Mouse (Mus musculus): Measurements from ENCODE around the gene Rbfox2. TPM values are rescaled to one million over a fixed set of nuclear protein-coding genes. Genes with fewer than 3 reads are reported as not detected.

Rbfox2 gene
- polyA plus RNA-seq, 1 experiment from 2014 or later = 23.2 TPM

- DNase-seq (ENCODE audit: low spot score) (no peak), ATAC-seq (ENCODE audit: low FRiP score, low TSS enrichment) (no peak)
- H3K36me3 ChIP-seq (ENCODE audit: control insufficient read depth, insufficient read depth, low read length) = no peaks in the 10 kb centered on the region
- no peaks in the 10 kb centered on the region for H3K27me3 ChIP-seq (ENCODE audit: control insufficient read depth, insufficient read depth, low read length)
- H3K4me3 ChIP-seq (ENCODE audit: low read depth, low read length) = no peak overlapping the region
- no peak for TF ChIP-seq EP300 (optimal IDR thresholded peaks at IDR 0.05)
- TF ChIP-seq CTCF (IDR thresholded peaks at IDR 0.05; ENCODE audit: low read depth) = no peak
- no peak overlapping the region for H3K4me2 ChIP-seq (replicated peaks; ENCODE audit: low read depth)
- H3K4me1 ChIP-seq (replicated peaks; ENCODE audit: control insufficient read depth, insufficient read depth) = no peaks in the 10 kb centered on the region
- H3K9me3 ChIP-seq (ENCODE audit: control insufficient read depth, low read length) = no peaks in the 10 kb centered on the region
- H3K9ac ChIP-seq (ENCODE audit: low read length) = no peak overlapping the region
- 79% methylated on average over 7 of the region's 7 CpGs for WGBS
- H3K27ac ChIP-seq (replicated peaks) = no peak overlapping the region
Measured at GRCm38 (mm10) chr15:77350117-77350516, 43.3 kb upstream of the Rbfox2 start.

- Histone ChIP-seq H3K4me2 (replicated peaks; ENCODE audit: low read depth) (no peak overlapping the region), H3K9ac (ENCODE audit: low read length) (no peak overlapping the region), H3K27me3 (ENCODE audit: control insufficient read depth, insufficient read depth, low read length) (no peaks in the 10 kb centered on the region), H3K4me3 (ENCODE audit: low read depth, low read length) (no peak overlapping the region), H3K9me3 (ENCODE audit: control insufficient read depth, low read length) (no peaks in the 10 kb centered on the region), H3K27ac (replicated peaks) (no peak overlapping the region; the same call in 1 of the 2 replicates), H3K36me3 (ENCODE audit: control insufficient read depth, insufficient read depth, low read length) (no peaks in the 10 kb centered on the region), H3K4me1 (replicated peaks; ENCODE audit: control insufficient read depth, insufficient read depth) (peaks cover 11% of the 10 kb centered on the region)
- DNase-seq (ENCODE audit: low spot score) (no peak), ATAC-seq (ENCODE audit: low FRiP score, low TSS enrichment) (no peak)
- 67% methylated on average over 7 of the region's 7 CpGs for WGBS
- no peak for TF ChIP-seq EP300 (optimal IDR thresholded peaks at IDR 0.05)
Measured at GRCm38 (mm10) chr15:77348146-77348545, 41.3 kb upstream of the Rbfox2 start.

- DNase-seq (ENCODE audit: low spot score) (peak; percentile 42), ATAC-seq (ENCODE audit: low FRiP score, low TSS enrichment) (peak; percentile 33)
- H3K36me3 ChIP-seq (ENCODE audit: control insufficient read depth, insufficient read depth, low read length) = no peaks in the 10 kb centered on the region
- H3K9ac ChIP-seq (ENCODE audit: low read length) = 0 out of 2 replicates have a peak overlapping the region, but pooled peaks have one; percentile 48
- TF ChIP-seq CTCF (IDR thresholded peaks at IDR 0.05; ENCODE audit: low read depth) (no peak), EP300 (optimal IDR thresholded peaks at IDR 0.05) (no peak)
- WGBS = 34% methylated on average over 17 of the region's 17 CpGs
- peak overlapping the region; percentile 48 for H3K4me2 ChIP-seq (replicated peaks; ENCODE audit: low read depth)
- peaks cover 12% of the 10 kb centered on the region for H3K4me1 ChIP-seq (replicated peaks; ENCODE audit: control insufficient read depth, insufficient read depth)
- H3K27me3 ChIP-seq (ENCODE audit: control insufficient read depth, insufficient read depth, low read length) = no peaks in the 10 kb centered on the region
- no peaks in the 10 kb centered on the region for H3K9me3 ChIP-seq (ENCODE audit: control insufficient read depth, low read length)
- H3K27ac ChIP-seq (replicated peaks) = peak overlapping the region; percentile 78
- no peak overlapping the region for H3K4me3 ChIP-seq (ENCODE audit: low read depth, low read length)
Measured at GRCm38 (mm10) chr15:77344127-77345125, 37.6 kb upstream of the Rbfox2 start.

GRCm38 (mm10) chr15:77343527-77344091 is 36.8 kb upstream of the Rbfox2 start:
- peak overlapping the region; percentile 48 for H3K4me2 ChIP-seq (replicated peaks; ENCODE audit: low read depth)
- peaks cover 12% of the 10 kb centered on the region for H3K4me1 ChIP-seq (replicated peaks; ENCODE audit: control insufficient read depth, insufficient read depth)
- ATAC-seq (ENCODE audit: low FRiP score, low TSS enrichment) = peak; percentile 82
- peak overlapping the region; percentile 78 for H3K27ac ChIP-seq (replicated peaks)
- TF ChIP-seq CTCF (IDR thresholded peaks at IDR 0.05; ENCODE audit: low read depth) = peak; percentile 85
- no peak for TF ChIP-seq EP300 (optimal IDR thresholded peaks at IDR 0.05)
- H3K9ac ChIP-seq (ENCODE audit: low read length) = peak overlapping the region; percentile 48
- peak; percentile 82 for DNase-seq (ENCODE audit: low spot score)
- H3K9me3 ChIP-seq (ENCODE audit: control insufficient read depth, low read length) = no peaks in the 10 kb centered on the region
- H3K27me3 ChIP-seq (ENCODE audit: control insufficient read depth, insufficient read depth, low read length) = no peaks in the 10 kb centered on the region
- no peaks in the 10 kb centered on the region for H3K36me3 ChIP-seq (ENCODE audit: control insufficient read depth, insufficient read depth, low read length)
- H3K4me3 ChIP-seq (ENCODE audit: low read depth, low read length) = peak overlapping the region; percentile 13; the same call in 1 of the 2 replicates
- 6% methylated on average over 13 of the region's 13 CpGs for WGBS

GRCm38 (mm10) chr15:77342962-77343526 is 36.2 kb upstream of the Rbfox2 start:
- Histone ChIP-seq H3K27me3 (ENCODE audit: control insufficient read depth, insufficient read depth, low read length) (no peaks in the 10 kb centered on the region), H3K4me3 (ENCODE audit: low read depth, low read length) (peak overlapping the region; percentile 13; the same call in 1 of the 2 replicates), H3K4me1 (replicated peaks; ENCODE audit: control insufficient read depth, insufficient read depth) (peaks cover 12% of the 10 kb centered on the region), H3K9me3 (ENCODE audit: control insufficient read depth, low read length) (no peaks in the 10 kb centered on the region), H3K9ac (ENCODE audit: low read length) (peak overlapping the region; percentile 48), H3K36me3 (ENCODE audit: control insufficient read depth, insufficient read depth, low read length) (no peaks in the 10 kb centered on the region), H3K4me2 (replicated peaks; ENCODE audit: low read depth) (peak overlapping the region; percentile 48), H3K27ac (replicated peaks) (peak overlapping the region; percentile 78)
- TF ChIP-seq EP300 (optimal IDR thresholded peaks at IDR 0.05) (no peak), CTCF (IDR thresholded peaks at IDR 0.05; ENCODE audit: low read depth) (no peak)
- ATAC-seq (ENCODE audit: low FRiP score, low TSS enrichment) = no peak
- 38% methylated on average over 18 of the region's 18 CpGs for WGBS
- DNase-seq (ENCODE audit: low spot score) = no peak
